ENCODE assay signal across 9 mouse cellular contexts in the genomic region with DNA sequence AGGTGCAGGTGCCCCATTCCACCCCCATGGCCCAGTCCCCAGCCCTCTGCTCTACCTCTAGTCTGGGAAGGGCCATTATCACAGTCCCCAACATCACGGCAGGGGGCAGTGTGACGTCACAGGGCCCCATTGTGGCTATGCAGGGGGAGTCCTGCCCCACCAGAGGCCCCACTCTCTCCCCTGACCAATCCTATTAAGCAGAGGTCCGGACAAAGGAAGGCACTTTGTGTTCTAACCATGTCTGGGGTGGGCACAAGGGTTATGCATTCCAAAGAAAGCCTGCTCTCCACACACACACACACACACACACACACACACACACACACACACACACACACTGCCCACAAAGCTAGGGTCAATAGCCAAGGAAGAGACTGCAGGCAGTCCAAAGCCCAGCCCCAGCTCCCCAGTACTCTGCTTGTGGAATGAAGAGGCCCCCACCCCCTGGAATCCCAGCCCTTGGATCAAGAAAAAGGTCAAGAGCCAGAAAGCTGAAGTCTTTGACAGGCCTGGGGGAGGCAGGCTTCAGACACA. TPM values are rescaled to one million over a fixed set of nuclear protein-coding genes. Genes with fewer than 3 reads are reported as not detected.
DNase-seq lines count a peak whose midpoint lies in the region; ATAC-seq and TF ChIP-seq lines count a peak whose summit lies in the region.
"Had no signal": no experiment of that assay in that cellular context is flagged by ENCODE, and none has a peak within 500 bp of the region (broad histone marks: within the 10 kb centered on the region; RNA-seq: fewer than 3 reads in every experiment).

No protein-coding gene starts in this region.

- no peaks in the 10 kb centered on the region for H3K27me3 ChIP-seq in lung, embryonic 14.5 days (ENCODE audit: insufficient read depth, low read length)
- H3K27me3 ChIP-seq in forebrain, embryonic 11.5 days (ENCODE audit: control insufficient read depth, insufficient read depth, low read length): no peaks in the 10 kb centered on the region
- no peaks in the 10 kb centered on the region for H3K27me3 ChIP-seq in limb, embryonic 14.5 days (ENCODE audit: control insufficient read depth, insufficient read depth, low read length)
- no peaks in the 10 kb centered on the region for H3K27me3 ChIP-seq in stomach, embryonic 16.5 days (ENCODE audit: control insufficient read depth, insufficient read depth, low read length)

- no peaks in the 10 kb centered on the region for H3K36me3 ChIP-seq in lung, embryonic 14.5 days (ENCODE audit: insufficient read depth)
- H3K36me3 ChIP-seq in forebrain, embryonic 11.5 days (ENCODE audit: control insufficient read depth, insufficient read depth, low read length): no peaks in the 10 kb centered on the region
- no peaks in the 10 kb centered on the region for H3K36me3 ChIP-seq in limb, embryonic 14.5 days (ENCODE audit: control insufficient read depth, insufficient read depth, low read length)
- H3K36me3 ChIP-seq in stomach, embryonic 16.5 days (ENCODE audit: control insufficient read depth, insufficient read depth, low read length): no peaks in the 10 kb centered on the region

- no peaks in the 10 kb centered on the region for H3K9me3 ChIP-seq in lung, embryonic 14.5 days (ENCODE audit: low read depth, low read length)
- no peaks in the 10 kb centered on the region for H3K9me3 ChIP-seq in forebrain, embryonic 11.5 days (ENCODE audit: control insufficient read depth, low read length)
- no peaks in the 10 kb centered on the region for H3K9me3 ChIP-seq in limb, embryonic 14.5 days (ENCODE audit: control insufficient read depth, low read length)
- H3K9me3 ChIP-seq in stomach, embryonic 16.5 days (replicated peaks; ENCODE audit: control insufficient read depth, low read length): no peaks in the 10 kb centered on the region

- no peak for TF ChIP-seq POLR2A in limb, embryonic 14.5 days (IDR thresholded peaks at IDR 0.05; ENCODE audit: borderline replicate concordance, extremely low read depth, insufficient read depth, insufficient read length)

- ATAC-seq in lung, embryonic 14.5 days (ENCODE audit: insufficient read depth): peak; percentile 42
- peak; percentile 88 for ATAC-seq in forebrain, embryonic 11.5 days (replicated peaks; ENCODE audit: low FRiP score)
- ATAC-seq in limb, embryonic 14.5 days (ENCODE audit: low FRiP score, low read depth): peak; percentile 20; the same call in 1 of the 2 replicates
- ATAC-seq in stomach, embryonic 16.5 days (ENCODE audit: insufficient read depth, low FRiP score): peak; percentile 31; the same call in 1 of the 2 replicates
- ATAC-seq in frontal cortex, adult (ENCODE audit: low TSS enrichment): no peak

- H3K4me2 ChIP-seq in lung, embryonic 14.5 days: no peak overlapping the region
- H3K4me2 ChIP-seq in forebrain, embryonic 11.5 days (ENCODE audit: low read depth, low read length, severe bottlenecking): no peak overlapping the region
- no peak overlapping the region for H3K4me2 ChIP-seq in limb, embryonic 14.5 days (replicated peaks; ENCODE audit: low read depth, low read length, severe bottlenecking)
- no peak overlapping the region for H3K4me2 ChIP-seq in stomach, embryonic 16.5 days (ENCODE audit: low read depth, low read length)
- H3K4me2 ChIP-seq: liver, embryonic 11.5 days had no signal

- peak; percentile 38 for DNase-seq in lung, embryonic 14.5 days
- DNase-seq in lung, postnatal 36 days: no peak
- peak; percentile 90 for DNase-seq in forebrain, embryonic 11.5 days (ENCODE audit: low spot score)
- no peak for DNase-seq in limb, embryonic 14.5 days (ENCODE audit: low spot score)
- DNase-seq in adrenal gland, adult (ENCODE audit: inconsistent age in 2 of 2, low spot score in 1 of 2): no peak
- DNase-seq: cerebellum, adult 11 months had no signal

- no peak for TF ChIP-seq CTCF in lung, embryonic 14.5 days (IDR thresholded peaks at IDR 0.05; ENCODE audit: low read depth)

- no peak overlapping the region for H3K9ac ChIP-seq in lung, embryonic 14.5 days
- peak overlapping the region; percentile 7; the same call in 1 of the 2 replicates for H3K9ac ChIP-seq in forebrain, embryonic 11.5 days (ENCODE audit: low read length)
- no peak overlapping the region for H3K9ac ChIP-seq in limb, embryonic 14.5 days (ENCODE audit: low read depth, low read length, severe bottlenecking)
- H3K9ac ChIP-seq in stomach, embryonic 16.5 days (ENCODE audit: low read length): no peak overlapping the region

- peaks cover 15% of the 10 kb centered on the region for H3K4me1 ChIP-seq in lung, embryonic 14.5 days (ENCODE audit: insufficient read depth)
- H3K4me1 ChIP-seq in forebrain, embryonic 11.5 days (replicated peaks; ENCODE audit: control insufficient read depth, insufficient read depth, low read length): peaks cover 20% of the 10 kb centered on the region
- peaks cover 44% of the 10 kb centered on the region for H3K4me1 ChIP-seq in limb, embryonic 14.5 days (ENCODE audit: control insufficient read depth, insufficient read depth, low read length)
- H3K4me1 ChIP-seq in stomach, embryonic 16.5 days (ENCODE audit: control insufficient read depth, insufficient read depth, low read length): peaks cover 30% of the 10 kb centered on the region

- H3K27ac ChIP-seq in lung, embryonic 14.5 days (ENCODE audit: low read depth): peak overlapping the region; percentile 75; the same call in 1 of the 2 replicates
- H3K27ac ChIP-seq in forebrain, embryonic 11.5 days (ENCODE audit: low read depth, low read length): peak overlapping the region; percentile 72
- peak overlapping the region; percentile 55 for H3K27ac ChIP-seq in limb, embryonic 14.5 days (replicated peaks; ENCODE audit: low read depth, low read length)
- H3K27ac ChIP-seq in stomach, embryonic 16.5 days (ENCODE audit: low read length): peak overlapping the region; percentile 52

- H3K4me3 ChIP-seq in lung, embryonic 14.5 days (ENCODE audit: low read depth, low read length): no peak overlapping the region
- H3K4me3 ChIP-seq in forebrain, embryonic 11.5 days (ENCODE audit: low read depth, low read length): no peak overlapping the region
- no peak overlapping the region for H3K4me3 ChIP-seq in limb, embryonic 14.5 days (replicated peaks; ENCODE audit: low read length)
- H3K4me3 ChIP-seq in stomach, embryonic 16.5 days (replicated peaks; ENCODE audit: low read length): no peak overlapping the region

- 15% methylated on average over 3 of the region's 3 CpGs for WGBS in lung, embryonic 14.5 days
- 0% methylated on average over 3 of the region's 3 CpGs for WGBS in forebrain, embryonic 11.5 days
- 26% methylated on average over 3 of the region's 3 CpGs for WGBS in limb, embryonic 14.5 days
- 21% methylated on average over 3 of the region's 3 CpGs for WGBS in stomach, embryonic 16.5 days

RNA-seq across cellular contexts. Expression of gene Fam131c, which starts 32.7 kb away (rescaled TPM):
- polyA plus RNA-seq in lung, embryonic 14.5 days (2014; fragmentation: Nextera tagmentation; extraction: Ambion mirVana): 3.2 and 4.2 TPM in 2 replicates
- 0.35 and 1.2 TPM in 2 replicates for polyA plus RNA-seq in forebrain, embryonic 11.5 days (2014; fragmentation: Nextera tagmentation; extraction: Ambion mirVana)
- polyA plus RNA-seq in limb, embryonic 14.5 days (2012; rRNA removed): 1.2 and 1.8 TPM in 2 replicates
- polyA plus RNA-seq in limb, embryonic 14.5 days (2014; fragmentation: Nextera tagmentation; extraction: Ambion mirVana): 1.5 and 1.6 TPM in 2 replicates
- 3.0 and 3.5 TPM in 2 replicates for polyA plus RNA-seq in stomach, embryonic 16.5 days (2015; fragmentation: Nextera tagmentation; extraction: Ambion mirVana)

RNA-seq across cellular contexts. Expression of gene Epha2, which starts 34.3 kb away (rescaled TPM):
- 6.9 and 7.6 TPM in 2 replicates for polyA plus RNA-seq in lung, embryonic 14.5 days (2014; fragmentation: Nextera tagmentation; extraction: Ambion mirVana)
- polyA plus RNA-seq in forebrain, embryonic 11.5 days (2014; fragmentation: Nextera tagmentation; extraction: Ambion mirVana): 1.3 and 2.3 TPM in 2 replicates
- polyA plus RNA-seq in limb, embryonic 14.5 days (2012; rRNA removed): 9.4 and 13.1 TPM in 2 replicates
- polyA plus RNA-seq in limb, embryonic 14.5 days (2014; fragmentation: Nextera tagmentation; extraction: Ambion mirVana): 2.2 and 2.4 TPM in 2 replicates
- 9.5 and 12.1 TPM in 2 replicates for polyA plus RNA-seq in stomach, embryonic 16.5 days (2015; fragmentation: Nextera tagmentation; extraction: Ambion mirVana)

Comparison
In these comparisons a context has a peak if more than half of its experiments do, and no peak if none do; other contexts are left out.
1. DNase-seq: peak in lung, embryonic 14.5 days (single experiment) and forebrain, embryonic 11.5 days (single experiment); none in lung, postnatal 36 days (single experiment), limb, embryonic 14.5 days (single experiment) and adrenal gland, adult (0 of 2).
2. Peak in every context shown above with its lines, with median percentiles within 50 percentile points of each other: H3K27ac ChIP-seq.